In the genomic region with DNA sequence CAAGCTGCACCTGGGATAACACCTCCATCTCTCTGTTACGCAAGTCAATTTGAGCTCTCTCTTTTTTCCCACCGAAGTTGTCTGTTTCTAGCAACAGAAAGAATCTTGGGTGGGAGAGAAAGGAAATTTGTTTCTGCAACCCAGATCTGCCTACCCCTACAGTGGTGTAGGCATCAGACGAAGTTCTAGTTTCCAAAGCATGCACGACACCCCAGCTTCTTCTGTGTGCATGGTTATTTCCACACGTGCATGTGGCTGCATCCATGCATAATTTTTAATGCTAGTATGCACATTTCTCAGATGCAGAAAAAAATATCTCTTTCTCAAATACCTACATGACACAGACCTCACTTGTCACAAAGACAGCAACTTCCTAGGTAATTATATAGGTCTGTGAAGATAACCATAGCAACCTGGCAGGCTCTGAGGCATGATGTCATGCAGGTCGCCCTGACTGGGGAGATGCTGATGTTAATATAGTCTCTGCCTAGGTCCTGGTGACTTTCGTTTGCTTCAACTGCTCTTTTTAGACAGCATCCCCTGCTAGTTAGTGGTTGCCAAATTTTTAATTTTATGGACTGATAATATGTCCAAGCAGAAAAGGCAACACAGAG, we compare ENCODE assay signal across 14 mouse cellular contexts. TPM values are rescaled to one million over a fixed set of nuclear protein-coding genes. Genes with fewer than 3 reads are reported as not detected.
DNase-seq lines count a peak whose midpoint lies in the region; ATAC-seq and TF ChIP-seq lines count a peak whose summit lies in the region.
"Had no signal": no experiment of that assay in that cellular context is flagged by ENCODE, and none has a peak within 500 bp of the region (broad histone marks: within the 10 kb centered on the region; RNA-seq: fewer than 3 reads in every experiment).

No protein-coding gene starts in this region.

- no peaks in the 10 kb centered on the region for H3K9me3 ChIP-seq in forebrain, embryonic 14.5 days (replicated peaks; ENCODE audit: control insufficient read depth, low read length)
- no peaks in the 10 kb centered on the region for H3K9me3 ChIP-seq in midbrain, embryonic 13.5 days

- no peak for TF ChIP-seq CTCF in left cerebral cortex, adult 2 months (IDR thresholded peaks at IDR 0.05)

- no peak overlapping the region for H3K9ac ChIP-seq in forebrain, embryonic 14.5 days (ENCODE audit: low read length)
- no peak overlapping the region for H3K9ac ChIP-seq in midbrain, embryonic 13.5 days (replicated peaks)
- H3K9ac ChIP-seq: embryonic facial prominence, embryonic 12.5 days had no signal

- peak; percentile 18 to 20 for DNase-seq in left cerebral cortex, adult 2 months (ENCODE audit: extremely low spot score in 1 of 2, low spot score in 2 of 2)
- no peak for DNase-seq in left cerebral cortex, postnatal 4 days
- DNase-seq in forebrain, embryonic 14.5 days (ENCODE audit: low spot score), result peak; percentile 66
- DNase-seq in frontal cortex, postnatal 10 days (ENCODE audit: low spot score in 2 of 2), result peak; percentile 24 to 31
- DNase-seq in Muller cell, postnatal 12 days (ENCODE audit: inconsistent ontology term), result no peak
- DNase-seq in heart, adult 18-20 months, result no peak
- DNase-seq in adrenal gland, postnatal 25 days, result no peak
- DNase-seq: adrenal gland, postnatal 10 days; cerebellum, adult 11 months; heart, postnatal 36 days; kidney, adult 18-20 months; thymus, adult 18-20 months had no signal

- no peaks in the 10 kb centered on the region for H3K36me3 ChIP-seq in forebrain, embryonic 14.5 days (ENCODE audit: control insufficient read depth, insufficient read depth, low read length)
- H3K36me3 ChIP-seq in midbrain, embryonic 13.5 days, result no peaks in the 10 kb centered on the region
- H3K36me3 ChIP-seq: embryonic facial prominence, embryonic 12.5 days had no signal

- peak overlapping the region; percentile 40; the same call in 1 of the 2 replicates for H3K27ac ChIP-seq in left cerebral cortex, adult 2 months
- H3K27ac ChIP-seq in forebrain, embryonic 14.5 days (ENCODE audit: low read depth, low read length), result no peak overlapping the region
- H3K27ac ChIP-seq in midbrain, embryonic 13.5 days, result no peak overlapping the region
- H3K27ac ChIP-seq: embryonic facial prominence, embryonic 12.5 days had no signal

- peak; percentile 79 for ATAC-seq in forebrain, embryonic 14.5 days
- ATAC-seq in midbrain, embryonic 13.5 days, result peak; percentile 74

- H3K27me3 ChIP-seq in forebrain, embryonic 14.5 days (replicated peaks; ENCODE audit: control insufficient read depth, insufficient read depth, low read length), result no peaks in the 10 kb centered on the region
- H3K27me3 ChIP-seq in midbrain, embryonic 13.5 days, result no peaks in the 10 kb centered on the region
- H3K27me3 ChIP-seq: embryonic facial prominence, embryonic 12.5 days had no signal

- peaks cover 11% of the 10 kb centered on the region for H3K4me1 ChIP-seq in forebrain, embryonic 14.5 days (ENCODE audit: control insufficient read depth, insufficient read depth, low read length)
- H3K4me1 ChIP-seq in midbrain, embryonic 13.5 days (replicated peaks), result peaks cover 19% of the 10 kb centered on the region

- no peak overlapping the region for H3K4me3 ChIP-seq in left cerebral cortex, adult 2 months
- H3K4me3 ChIP-seq in forebrain, embryonic 14.5 days (ENCODE audit: low read depth, low read length), result no peak overlapping the region
- H3K4me3 ChIP-seq in midbrain, embryonic 13.5 days (replicated peaks), result no peak overlapping the region
- H3K4me3 ChIP-seq: embryonic facial prominence, embryonic 12.5 days had no signal

- 56% methylated on average over 7 of the region's 7 CpGs for WGBS in forebrain, embryonic 14.5 days
- 58% methylated on average over 7 of the region's 7 CpGs for WGBS in midbrain, embryonic 13.5 days

- intact Hi-C loops in left cerebral cortex, adult 2 months (cut with DNase I), result no loop called here
- intact Hi-C loops in left cerebral cortex, postnatal 4 days (cut with DNase I), result no loop called here

- no peak overlapping the region for H3K4me2 ChIP-seq in forebrain, embryonic 14.5 days (ENCODE audit: low read length)
- H3K4me2 ChIP-seq in midbrain, embryonic 13.5 days (replicated peaks), result peak overlapping the region; percentile 7; the same call in 1 of the 2 replicates
- H3K4me2 ChIP-seq: embryonic facial prominence, embryonic 12.5 days had no signal

RNA-seq across cellular contexts. Expression of a gene that starts 17.0 kb away (rescaled TPM):
- 10 to 100 TPM; 18.2 to 22.8 TPM for total RNA-seq in left cerebral cortex, adult 2 months (2021)
- 10 to 100 TPM; 36.6 to 43.5 TPM for total RNA-seq in left cerebral cortex, postnatal 4 days (2021)
- polyA plus RNA-seq in forebrain, embryonic 14.5 days (2014; fragmentation: Nextera tagmentation; extraction: Ambion mirVana), result 33.9 and 39.6 TPM in 2 replicates
- polyA plus RNA-seq in midbrain, embryonic 13.5 days (2015; fragmentation: Nextera tagmentation; extraction: Ambion mirVana), result 49.4 and 54.8 TPM in 2 replicates
- 10 to 100 TPM; 22.7 to 25.0 TPM for total RNA-seq in heart, adult 18-20 months (2021)
- total RNA-seq in adrenal gland, postnatal 25 days (2021), result 148 and 158 TPM in 2 replicates

Comparison
In these comparisons a context has a peak if more than half of its experiments do, and no peak if none do; other contexts are left out.
1. DNase-seq: peak in left cerebral cortex, adult 2 months (2 of 2), forebrain, embryonic 14.5 days (single experiment) and frontal cortex, postnatal 10 days (2 of 2); none in left cerebral cortex, postnatal 4 days (single experiment), Muller cell, postnatal 12 days (single experiment), heart, adult 18-20 months (0 of 2) and adrenal gland, postnatal 25 days (single experiment).